Mouse (Mus musculus) small intestine, adult 2 months (tissue): ENCODE measurements around the gene Gm44511.

ENCODE experiments used
- CTCF ChIP-seq: fragments of 200-500 bp; IDR thresholded peaks from 2 replicates; pipeline ENCODE4 v1.5.1; 2012; ENCODE audit warnings: low read depth, mild to moderate bottlenecking, control low read depth, inconsistent platforms, low read length, moderate library complexity, mixed read lengths; ENCODE audit not compliant: insufficient replicate concordance, insufficient read length; ENCODE audit errors: extremely low read depth
- POLR2A ChIP-seq: fragments of 200-500 bp; IDR thresholded peaks from 2 replicates; pipeline ENCODE4 v1.6.1; 2012; ENCODE audit warnings: low read depth, mild to moderate bottlenecking, control low read depth, inconsistent platforms, low read length, moderate library complexity

DNA sequence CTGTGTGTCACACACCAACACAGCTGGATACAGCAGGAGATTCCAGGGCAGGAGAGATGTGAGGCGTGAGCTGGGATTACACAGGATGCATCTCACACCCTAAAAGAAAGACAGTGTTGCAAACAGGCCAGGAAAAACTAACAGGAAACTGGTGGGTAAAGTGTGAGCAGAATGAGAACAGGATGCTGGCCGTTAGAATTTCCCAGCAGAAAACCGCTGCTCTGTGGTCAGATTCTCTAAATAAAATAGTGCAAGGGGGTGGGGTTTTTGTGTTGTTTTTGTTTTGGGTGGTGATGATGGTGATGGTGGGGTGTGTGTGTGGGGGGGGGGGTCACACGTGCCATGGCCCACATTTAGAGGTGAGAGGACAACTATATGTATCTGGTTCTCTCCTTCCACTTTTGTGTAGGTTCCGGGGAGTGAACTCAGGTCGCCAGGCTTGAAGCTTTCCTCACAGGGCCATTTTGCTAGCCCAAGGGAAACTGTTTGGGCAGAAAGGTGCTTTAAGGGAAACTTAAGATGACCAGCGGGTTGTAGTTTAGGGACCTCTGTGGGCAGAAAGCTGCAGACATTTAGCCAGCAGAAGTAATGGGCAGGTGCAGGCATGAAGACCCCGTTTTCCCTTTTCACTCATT is 29.7 kb downstream of the Gm44511 start:
- TF ChIP-seq CTCF (no peak), POLR2A (no peak)
